Mouse (Mus musculus) lung, postnatal 0 days (tissue): Measurements from ENCODE around the gene Ccdc163.

Experiments used
- CTCF ChIP-seq: IDR thresholded peaks from 2 replicates; pipeline ENCODE4 v1.5.1; 2016; ENCODE audit warnings: antibody characterized with exemption, mild to moderate bottlenecking
- EP300 ChIP-seq: IDR thresholded peaks from 2 replicates; pipeline ENCODE4 v1.6.1; 2016; ENCODE audit warnings: antibody characterized with exemption, mild to moderate bottlenecking, control low read depth

GRCm38 (mm10) chr4:116692146-116692545, 16.2 kb upstream of the Ccdc163 start:
- TF ChIP-seq EP300 (no peak), CTCF (no peak)
